Mouse (Mus musculus) cerebellum, adult 11-12 months (tissue): ENCODE measurements around the gene Srcap.
A peak's percentile ranks its signal among the peaks of the same experiment; 100 is the strongest.
"Not testable (repeated sequence)": the region's sequence is repeated elsewhere in the genome, so short reads cannot be mapped to it uniquely, and the experiment has no call there.

Experiments
- DNase-seq: peaks from one replicate; pipeline ENCODE4 v3.0.0; 2022

Gene Srcap

DNA sequence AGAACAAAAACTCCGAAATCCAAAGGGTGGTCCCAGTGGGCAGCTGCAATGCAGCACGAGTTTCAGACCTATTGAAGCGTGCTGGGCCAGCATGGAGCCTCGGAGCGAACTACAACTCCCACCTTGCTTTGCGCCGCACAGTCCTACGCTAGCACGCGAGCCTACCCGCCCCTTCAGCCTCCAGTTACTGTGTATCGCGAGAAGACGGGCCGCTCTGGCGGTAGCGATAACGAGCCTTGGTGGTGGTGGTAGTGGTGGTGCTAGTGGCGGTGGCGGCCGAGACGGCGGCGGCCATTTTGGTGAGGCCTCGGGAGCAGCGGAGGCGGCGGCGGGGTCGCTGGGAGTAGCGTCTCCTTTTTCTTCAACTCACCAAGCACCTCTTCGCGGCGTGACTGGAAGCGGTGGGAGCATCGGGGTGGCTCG, at the start of gene Srcap:
Srcap (plus strand) TSS at position 176 of the 423 bp plus-strand sequence.
- DNase-seq, result peak; percentile 98

DNA sequence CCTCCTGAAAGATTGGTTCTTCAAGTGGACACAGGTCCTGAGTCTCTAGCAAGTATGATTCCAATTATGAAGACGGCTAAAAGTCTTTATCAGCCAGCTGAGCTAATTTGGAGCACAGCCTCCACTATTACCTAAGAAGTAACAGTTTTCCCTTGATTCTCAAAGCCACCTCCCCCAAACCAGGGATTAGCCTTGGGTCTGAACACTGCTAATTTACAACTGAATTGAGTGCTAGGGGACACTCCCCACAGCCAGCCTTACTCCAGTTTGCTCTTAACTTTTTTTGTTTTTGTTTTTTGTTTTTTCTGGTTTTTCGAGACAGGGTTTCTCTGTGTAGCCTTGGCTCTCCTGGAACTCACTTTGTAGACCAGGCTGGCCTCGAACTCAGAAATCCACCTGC, 46.6 kb upstream of the Srcap start:
- DNase-seq, result no peak

DNA sequence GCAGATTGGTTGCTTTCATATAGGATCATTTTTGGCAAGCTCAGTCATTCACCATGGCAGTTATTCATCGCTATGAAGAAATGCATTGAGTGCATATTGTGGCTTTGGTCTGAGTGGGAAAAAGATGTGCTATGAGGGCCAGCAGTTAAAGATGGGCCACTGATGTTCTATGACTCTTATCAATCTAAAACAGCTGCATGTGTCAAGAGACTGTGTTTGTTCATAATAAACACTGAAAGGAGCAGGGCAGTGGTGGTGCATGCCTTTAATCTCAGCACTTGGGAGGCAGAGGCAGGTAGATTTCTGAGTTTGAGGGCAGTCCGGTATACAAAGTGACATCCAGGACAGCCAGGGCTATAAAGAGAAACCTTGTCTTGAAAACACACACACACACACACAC, 46.1 kb upstream of the Srcap start:
- not testable (repeated sequence) for DNase-seq

DNA sequence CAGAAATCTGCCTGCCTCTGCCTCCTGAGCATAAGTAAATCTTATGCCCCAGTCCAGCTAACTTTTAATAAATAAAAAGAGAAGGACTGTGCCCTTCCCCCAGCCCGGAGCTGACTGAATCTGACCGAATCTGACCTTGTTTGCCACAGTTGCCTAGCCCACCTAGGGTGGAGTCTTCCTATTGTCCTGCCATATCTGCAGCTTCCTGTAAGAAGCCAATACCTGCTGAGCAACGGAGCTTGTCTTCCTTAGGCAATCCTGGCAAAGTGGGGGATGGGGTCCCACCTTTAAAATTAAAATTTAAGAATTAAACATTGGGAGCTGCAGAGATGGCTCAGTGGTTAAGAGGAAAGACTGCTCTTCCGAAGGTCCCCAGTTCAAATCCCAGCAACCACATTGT, 45.2 kb upstream of the Srcap start:
- DNase-seq, result no peak

DNA sequence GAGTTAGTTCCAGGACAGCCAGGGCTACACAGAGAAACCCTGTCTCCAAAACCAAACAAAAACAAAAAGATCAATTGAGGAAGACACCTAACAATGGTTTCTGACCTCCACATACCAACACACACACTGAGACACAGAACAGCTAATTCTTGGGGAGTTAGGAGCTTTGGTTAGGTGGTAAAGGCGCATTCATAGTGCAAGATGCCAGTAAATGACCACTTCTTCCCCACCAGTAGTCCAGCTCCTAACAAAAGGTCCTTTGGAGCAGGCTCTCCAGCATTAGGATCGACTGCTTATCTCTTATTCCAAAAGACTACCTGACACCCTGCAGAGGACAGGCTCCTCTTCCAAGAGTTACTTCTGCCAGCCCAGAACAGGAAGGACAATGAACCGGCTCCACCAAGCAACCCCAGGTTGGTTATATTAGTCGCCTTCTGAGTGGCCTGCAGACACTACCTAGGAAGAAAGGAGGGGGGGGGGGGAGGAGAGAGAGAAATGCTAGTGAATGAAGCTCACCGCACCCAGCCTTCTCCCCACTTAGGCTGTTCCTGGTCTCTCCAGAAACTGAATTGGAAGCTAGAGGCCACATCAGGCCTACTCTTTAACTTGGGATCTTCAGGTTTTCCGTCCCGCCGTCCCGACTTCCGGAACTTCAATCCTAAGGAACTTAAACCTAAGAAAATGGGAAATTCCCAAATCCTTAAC, 41.6 kb upstream of the Srcap start:
- DNase-seq, result no peak

DNA sequence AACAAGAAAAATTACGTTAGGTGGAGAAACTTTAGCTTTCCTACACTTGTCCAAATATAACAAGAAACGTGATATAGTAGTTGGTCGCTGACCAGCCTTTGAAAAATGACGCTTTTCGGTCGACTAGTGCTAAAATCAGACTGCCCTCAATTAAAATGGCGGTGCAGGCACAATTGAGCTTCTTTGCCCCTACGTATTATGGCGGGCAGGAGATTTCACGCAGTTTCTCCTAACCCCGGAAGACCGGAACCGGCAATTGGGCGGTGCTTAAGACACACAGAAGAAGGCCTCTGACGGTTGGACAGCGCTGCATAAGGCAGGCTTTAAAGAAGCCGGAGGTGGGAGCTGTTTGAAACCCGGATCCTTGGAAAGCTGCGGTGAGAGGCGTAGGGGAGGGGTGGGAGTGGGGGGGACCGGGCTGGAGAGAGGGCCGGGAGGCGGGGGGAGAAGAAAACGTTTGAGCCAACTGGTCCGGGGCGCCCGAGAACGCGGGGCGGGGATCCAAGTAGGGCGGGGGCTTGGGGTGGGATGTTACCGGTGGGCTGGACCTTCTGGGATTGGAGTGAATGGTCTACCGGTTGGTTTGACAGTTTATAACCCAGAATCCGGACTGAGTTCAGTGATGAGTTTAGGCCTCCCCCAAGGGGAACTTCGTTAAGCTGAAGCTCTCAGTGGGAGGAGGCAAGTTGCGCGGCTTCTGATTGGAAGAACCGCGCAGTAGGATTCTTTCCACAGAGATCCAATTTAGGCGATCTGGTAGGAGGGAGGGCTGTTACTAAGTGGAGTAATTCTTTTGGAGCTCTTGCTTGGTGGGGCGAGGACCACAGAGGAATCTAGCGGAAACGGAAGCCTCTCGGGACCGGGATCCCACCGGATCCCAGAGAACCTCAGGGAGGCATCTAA, 40.8 kb upstream of the Srcap start:
- DNase-seq, result peak; percentile 95

DNA sequence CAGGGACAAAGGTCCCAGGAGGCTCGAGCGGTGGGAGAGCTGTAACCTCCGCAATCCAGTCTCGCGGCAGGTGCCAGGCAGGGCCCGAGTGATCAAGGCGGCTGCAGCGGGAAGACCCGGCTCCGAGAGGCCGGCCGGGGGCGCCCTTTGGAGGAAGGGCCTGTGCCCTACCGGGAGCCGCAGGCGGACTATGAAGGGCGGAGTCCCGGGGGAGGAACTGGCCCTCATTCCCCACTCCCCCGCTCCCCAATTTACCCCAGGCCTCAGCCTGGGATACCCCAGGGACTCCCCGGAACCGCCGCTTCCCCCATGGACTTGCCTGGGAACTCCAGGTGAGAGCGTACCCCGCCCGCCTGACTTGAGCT, 40.2 kb upstream of the Srcap start:
- no peak for DNase-seq

DNA sequence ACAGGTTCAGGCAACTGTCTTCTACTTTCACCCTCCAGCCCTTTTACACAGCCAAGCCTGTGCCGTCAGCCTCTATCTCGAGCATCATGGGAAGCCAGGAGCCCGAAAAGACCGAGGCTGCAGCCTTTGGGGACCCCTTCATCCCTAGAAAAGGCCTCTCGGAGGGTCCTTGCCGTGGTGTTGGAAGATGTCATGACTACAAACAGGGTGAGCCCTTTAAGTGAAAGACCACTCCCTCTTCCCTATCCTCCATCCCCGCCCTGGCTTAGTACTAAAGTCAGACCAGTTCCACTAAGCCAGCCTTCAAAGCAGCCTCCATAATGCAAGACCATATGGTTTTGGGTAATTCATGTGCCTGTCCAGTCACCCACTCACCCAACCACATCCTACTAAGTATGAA, 39.7 kb upstream of the Srcap start:
- DNase-seq, result no peak

DNA sequence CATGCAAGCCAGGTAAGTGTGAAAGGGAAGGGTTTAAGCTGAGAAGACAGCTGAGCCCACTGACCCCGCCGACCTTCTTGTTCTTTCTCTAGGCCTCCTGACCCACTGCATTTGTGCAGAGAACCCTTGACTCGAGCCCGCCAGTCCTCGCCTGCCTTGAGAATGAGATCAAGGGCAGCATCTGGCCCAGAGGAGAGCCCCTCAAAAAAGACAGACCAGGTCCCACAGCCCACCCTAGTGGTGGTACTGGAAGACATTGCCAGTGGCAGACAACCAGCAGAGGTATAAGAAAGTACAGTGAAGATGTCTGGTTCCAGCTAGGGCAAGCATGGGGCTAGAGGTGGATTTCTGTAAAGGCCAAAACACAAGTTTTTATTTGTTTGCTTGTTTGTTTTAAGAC, 38.1 kb upstream of the Srcap start:
- peak; percentile 50 for DNase-seq

DNA sequence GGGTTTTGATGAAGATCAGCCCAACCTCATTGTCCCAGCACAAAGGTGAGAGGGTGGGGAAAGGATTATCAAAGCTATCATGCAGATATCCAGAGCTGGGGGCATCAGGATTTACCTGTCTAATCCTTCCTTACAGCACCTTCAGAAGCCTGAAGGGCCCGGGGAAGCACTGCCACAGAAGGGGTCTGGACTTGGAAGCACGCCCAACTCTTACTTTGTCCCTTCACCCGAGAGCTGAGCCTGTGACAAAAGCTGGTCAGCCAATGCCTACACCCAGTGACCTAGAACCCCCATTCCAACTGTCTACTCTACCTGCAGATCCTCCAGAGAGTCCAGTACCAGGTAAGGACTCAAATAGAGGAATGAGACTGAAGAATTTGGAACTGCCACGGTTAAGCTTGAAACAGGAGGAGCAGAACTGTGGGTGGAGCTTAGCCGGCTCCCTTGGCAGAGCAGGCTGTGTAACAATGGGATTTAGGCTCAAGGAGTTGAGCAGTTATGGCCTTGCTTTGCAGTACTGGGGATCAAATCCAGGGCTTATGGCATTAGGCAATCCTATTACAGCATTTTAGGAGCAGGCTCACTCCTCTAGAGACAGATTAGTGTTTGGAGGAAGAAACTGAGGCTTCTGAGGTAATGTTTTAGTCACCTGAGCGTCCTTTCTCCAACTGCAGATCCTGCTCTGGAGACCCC, 37.3 kb upstream of the Srcap start:
- DNase-seq, result peak; percentile 59

DNA sequence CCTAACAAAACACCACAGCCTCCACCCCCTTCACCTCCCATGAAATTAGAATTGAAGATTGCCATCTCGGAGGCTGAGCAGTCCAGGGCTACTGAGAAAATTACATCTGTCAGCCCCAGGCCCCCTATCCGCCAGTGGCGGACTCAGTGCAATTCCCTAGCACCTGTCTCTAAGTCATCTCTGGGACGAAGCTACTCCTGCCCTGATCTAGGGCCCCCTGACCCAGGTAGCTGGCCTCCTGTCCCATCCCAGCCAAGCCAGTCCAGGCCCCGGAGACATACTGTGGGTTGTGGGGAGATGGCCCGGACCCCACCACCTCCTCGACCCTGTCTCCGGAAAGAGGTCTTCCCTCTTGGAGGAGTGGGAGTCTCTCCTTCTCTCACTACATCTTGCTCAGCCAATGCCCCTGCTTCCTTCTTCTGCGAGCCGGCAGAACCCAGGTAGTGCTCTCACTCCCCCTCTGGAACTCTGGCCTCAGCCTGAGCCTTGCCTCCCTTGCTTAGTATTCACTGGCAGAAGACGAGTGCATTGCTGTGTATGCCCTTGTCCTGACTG, 36.5 kb upstream of the Srcap start:
- DNase-seq, result peak; percentile 51

DNA sequence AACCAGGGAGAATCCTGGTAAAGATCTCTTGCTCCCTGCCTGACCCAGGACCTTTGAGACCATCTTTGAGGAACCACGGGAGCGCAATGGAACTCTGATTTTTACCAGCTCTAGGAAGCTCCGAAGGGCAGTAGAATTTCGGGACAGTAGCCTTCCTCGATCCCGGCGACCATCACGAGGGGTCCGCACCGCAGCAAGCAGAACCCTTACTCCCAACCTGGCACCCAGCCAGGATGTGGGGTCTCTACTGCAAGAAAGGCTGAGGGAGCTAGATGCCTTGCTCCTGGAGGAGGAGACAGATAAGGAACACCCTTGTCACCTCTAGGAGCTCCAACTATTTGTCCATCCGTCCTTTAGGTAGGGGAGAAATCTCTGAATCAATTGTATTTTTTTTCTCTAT, 35.4 kb upstream of the Srcap start:
- DNase-seq, result peak; percentile 80

DNA sequence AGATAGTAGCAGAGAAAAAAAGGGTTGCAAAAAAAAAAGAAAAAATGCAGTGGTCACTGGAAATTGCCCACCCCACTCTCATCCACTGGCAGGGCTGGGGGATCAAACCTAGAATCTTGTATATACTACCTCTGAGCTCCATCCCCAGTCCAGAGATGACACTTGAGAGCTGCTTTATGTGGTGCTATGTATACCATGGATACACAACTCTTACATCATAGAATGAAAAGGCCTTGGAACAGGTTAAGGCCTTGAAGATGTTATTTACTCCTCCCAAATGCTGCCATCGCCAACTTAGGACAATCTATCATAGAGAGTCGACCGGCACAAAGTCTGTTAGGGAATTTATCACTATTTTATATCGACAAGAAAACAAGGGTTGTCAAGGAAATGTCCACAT, 34.9 kb upstream of the Srcap start:
- DNase-seq, result peak; percentile 39

DNA sequence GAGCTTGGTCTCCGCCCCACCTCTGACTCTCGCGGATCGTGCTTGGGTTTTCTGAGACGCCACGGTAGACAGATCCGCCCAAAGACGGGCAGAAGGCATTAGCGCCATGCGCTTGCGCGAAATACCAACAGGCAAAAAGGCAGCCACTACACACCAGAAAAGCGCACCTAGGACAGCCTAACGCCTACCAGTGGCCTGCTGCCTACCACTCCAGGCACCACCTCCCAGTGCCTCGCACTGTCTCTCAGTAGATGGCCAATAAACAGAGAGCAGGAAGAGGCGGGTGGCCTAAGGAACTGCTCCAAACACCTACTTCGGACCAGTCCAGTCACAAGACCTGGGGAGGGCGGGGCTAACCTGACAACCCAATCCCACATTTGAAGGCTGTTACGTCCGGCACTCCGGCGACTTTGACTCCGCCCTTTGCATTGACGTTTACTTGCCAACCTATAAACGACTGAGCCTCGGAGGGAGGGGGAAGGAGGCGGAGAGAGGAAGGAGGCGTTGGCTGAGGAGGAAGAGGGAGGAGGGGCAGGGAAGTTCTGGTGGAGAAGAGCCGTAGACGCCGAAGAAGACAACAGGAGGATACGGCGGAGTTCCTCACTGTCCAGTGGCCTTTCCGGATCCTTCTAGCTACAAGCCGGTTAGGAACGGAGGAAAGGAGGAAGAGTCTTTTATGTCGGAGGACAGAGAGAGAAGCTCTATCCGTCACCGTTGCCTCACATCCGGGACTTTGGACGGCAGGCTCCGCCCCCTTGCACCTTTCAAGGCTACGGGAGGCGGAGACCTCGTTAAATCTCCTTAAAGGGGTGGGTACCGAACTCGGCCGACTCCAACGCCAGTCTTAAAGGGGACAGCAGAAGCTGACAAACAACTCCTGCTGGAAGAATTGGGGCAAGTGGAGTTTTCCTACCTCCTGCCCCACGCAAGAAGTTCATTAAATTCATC, 33.8 kb upstream of the Srcap start:
- DNase-seq, result peak; percentile 100

DNA sequence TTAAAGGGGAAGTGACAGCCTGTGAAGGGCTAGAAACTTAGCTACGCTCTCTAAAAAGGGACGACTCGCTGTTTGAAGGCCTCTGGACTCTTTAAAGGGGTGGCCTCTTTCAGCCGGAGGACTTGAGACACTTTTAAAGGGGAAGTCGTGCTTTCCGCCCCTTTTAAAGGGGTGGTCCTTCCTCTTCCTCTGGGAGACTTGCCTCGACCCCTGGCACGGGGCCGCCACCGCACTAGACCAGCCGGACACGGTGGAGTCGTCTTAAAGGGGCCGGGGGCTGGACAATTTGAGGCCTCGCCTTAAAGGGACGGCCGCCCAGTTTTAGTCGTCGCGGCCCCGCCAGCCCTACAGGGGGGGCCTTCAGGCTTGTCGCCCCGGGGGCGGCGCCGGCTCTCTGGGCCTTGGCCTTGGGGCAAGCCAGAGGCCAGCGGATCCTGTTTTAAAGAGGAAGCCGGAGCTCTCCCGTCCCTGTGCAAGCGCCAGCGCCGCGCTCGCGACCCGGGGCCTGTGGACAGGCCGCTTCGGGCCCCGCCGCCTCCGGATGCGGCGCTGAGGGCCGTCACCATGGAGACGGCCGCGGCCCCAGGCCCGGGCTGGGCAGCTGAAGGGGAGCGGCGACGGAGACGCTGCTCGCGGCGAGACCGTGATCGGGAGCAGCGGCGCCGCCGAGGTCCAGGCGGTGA, 33.0 kb upstream of the Srcap start, which contains the start of gene Fbrs:
Fbrs (plus strand) TSS at position 565 of the 683 bp plus-strand sequence.
- DNase-seq, result peak; percentile 97

DNA sequence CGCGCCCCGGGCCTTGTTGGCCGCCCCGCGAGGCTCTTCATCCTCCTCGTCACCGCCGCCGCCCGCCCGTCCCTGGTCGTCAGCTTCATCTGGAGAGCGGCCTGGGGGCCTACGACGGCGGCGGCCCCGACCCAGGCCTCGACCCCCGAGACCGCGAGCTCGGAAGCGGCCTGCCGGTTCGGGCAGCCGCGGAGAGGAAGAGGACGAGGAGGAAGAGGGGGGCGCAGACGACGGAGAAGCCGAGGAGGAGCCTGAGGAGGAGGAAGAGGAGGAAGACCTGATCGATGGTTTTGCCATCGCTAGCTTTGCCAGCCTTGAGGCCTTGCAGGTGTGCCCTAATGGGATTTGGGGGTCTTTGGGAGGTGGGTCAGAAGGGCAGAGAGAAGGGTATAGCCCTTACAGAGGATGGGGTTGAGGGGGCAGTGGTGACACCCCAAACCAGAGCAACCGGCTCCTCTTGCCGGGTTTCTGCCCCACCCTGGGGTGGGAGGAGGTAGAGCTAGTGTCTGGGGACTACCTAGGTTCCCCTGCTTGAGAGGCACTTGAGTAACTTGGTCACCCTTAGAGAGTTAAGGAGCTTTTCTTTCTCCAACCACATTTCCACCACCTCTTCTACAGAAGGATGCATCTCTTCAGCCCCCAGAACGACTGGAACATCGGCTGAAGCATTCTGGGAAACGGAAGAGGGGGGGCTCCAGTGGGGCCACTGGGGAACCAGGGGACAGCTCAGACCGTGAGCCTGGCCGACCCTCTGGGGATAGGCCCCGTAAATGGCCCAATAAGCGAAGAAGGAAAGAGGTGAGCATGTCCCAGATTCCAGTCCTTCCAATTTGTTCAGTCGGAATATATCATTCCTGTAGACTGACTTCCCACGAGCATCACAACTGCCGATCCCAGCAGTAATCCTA, 32.2 kb upstream of the Srcap start:
- DNase-seq, result peak; percentile 65

DNA sequence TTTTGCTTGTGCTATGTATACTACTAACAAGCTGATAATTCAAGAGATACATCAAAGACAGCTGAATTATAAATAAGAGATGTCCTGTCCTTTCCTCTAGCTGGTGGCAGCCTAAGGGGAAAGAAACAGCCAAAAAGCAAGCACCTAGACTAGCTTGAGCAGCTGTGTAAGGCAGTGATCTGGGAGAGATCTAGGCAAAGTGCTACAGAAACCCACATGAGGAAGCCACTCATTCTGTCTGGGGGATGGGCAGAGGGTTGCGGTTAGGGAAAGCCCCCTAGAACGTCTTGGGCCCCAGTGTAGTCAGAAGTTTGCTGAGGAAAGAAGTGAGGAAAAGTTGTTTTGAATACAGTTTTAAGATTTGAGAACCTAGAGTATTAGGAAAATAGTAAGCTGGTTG, 31.5 kb upstream of the Srcap start:
- DNase-seq, result no peak

DNA sequence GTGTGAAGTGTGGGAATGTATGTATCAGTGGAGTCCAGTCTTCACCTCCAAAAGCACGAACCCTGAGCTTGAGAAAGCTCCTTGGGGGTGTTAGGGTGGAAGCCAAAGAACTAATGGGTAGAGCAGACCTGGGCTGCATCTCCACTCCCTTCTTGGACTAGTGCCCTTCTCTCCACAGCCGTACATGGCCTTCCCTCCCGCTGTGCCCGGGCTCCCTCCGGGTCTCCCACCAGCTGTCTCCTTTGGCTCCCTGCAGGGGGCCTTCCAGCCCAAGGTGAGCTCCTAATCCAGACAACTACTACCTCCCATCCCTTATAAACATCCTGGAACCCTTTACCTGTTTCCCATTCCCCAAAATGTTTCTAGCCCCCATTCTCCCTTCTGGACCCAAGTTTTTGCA, 26.4 kb upstream of the Srcap start:
- DNase-seq, result peak; percentile 65

DNA sequence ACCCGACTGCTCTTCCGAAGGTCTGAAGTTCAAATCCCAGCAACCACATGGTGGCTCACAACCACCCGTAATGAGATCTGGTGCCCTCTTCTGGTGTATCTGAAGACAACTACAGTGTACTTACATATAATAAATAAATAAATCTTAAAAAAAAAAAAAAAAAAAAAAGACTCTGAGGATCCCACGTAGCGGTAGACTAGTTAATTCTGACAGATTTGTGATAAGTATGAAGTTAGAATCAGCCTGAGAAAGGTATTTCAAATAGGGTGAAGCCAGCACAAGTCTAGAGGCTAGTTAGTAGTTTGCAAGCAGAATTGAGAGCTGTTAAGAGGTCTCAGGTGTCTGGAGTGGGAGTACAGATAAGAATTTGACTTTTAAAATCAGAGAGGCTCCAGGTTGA, 23.4 kb upstream of the Srcap start:
- not testable (repeated sequence) for DNase-seq

DNA sequence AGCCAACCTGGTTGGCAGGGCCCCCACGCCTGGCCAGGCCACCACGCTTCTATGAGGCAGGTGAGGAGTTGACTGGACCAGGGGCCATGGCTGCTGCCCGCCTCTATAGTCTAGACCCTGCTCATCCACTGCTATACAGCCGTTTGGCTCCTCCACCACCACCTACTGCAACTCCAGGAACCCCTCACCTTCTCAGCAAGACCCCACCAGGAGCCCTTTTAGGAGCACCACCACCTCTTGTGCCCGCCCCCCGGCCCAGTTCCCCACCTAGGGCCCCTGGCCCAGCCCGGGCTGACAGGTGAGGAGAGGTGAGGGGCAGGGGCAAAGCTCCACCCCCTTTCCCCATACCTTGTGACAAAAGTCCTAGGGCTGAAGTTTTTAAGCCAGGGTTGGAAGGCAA, 21.8 kb upstream of the Srcap start:
- no peak for DNase-seq
